In genomic region chr15:103333081-103333615, GRCm38 (mm10) we compare ENCODE assay signal across 10 mouse cellular contexts. TPM values are rescaled to one million over a fixed set of nuclear protein-coding genes. Genes with fewer than 3 reads are reported as not detected.
DNase-seq lines count a peak whose midpoint lies in the region; ATAC-seq and TF ChIP-seq lines count a peak whose summit lies in the region.
"Had no signal": no experiment of that assay in that cellular context is flagged by ENCODE, and none has a peak within 500 bp of the region (broad histone marks: within the 10 kb centered on the region; RNA-seq: fewer than 3 reads in every experiment).

No protein-coding gene starts in this region.

- ATAC-seq in limb, embryonic 15.5 days (ENCODE audit: insufficient number of reproducible peaks, low FRiP score, low TSS enrichment, low read depth): no peak

- 0 out of 2 replicates have a peak overlapping the region, but pooled peaks have one; percentile 4 for H3K4me3 ChIP-seq in liver, adult 2 months (ENCODE audit: insufficient read depth, low read depth, low read length)
- no peak overlapping the region for H3K4me3 ChIP-seq in cortical plate, adult 2 months (ENCODE audit: insufficient read depth, low read length)
- no peak overlapping the region for H3K4me3 ChIP-seq in limb, embryonic 15.5 days
- H3K4me3 ChIP-seq: heart, embryonic 13.5 days had no signal

- H3K27me3 ChIP-seq in liver, adult 2 months (ENCODE audit: control insufficient read depth, insufficient read depth, low read length): no peaks in the 10 kb centered on the region
- 0 out of 2 replicates have a peak, but pooled peaks cover 7% of the 10 kb centered on the region for H3K27me3 ChIP-seq in limb, embryonic 15.5 days

- WGBS in liver, adult 2 months: 79% methylated on average over 5 of the region's 5 CpGs
- WGBS in limb, embryonic 15.5 days: 54% methylated on average over 5 of the region's 5 CpGs

- 0 out of 2 replicates have a peak, but pooled peaks cover 2% of the 10 kb centered on the region for H3K4me1 ChIP-seq in liver, adult 2 months (ENCODE audit: control insufficient read depth, insufficient read depth, low read length)
- H3K4me1 ChIP-seq in cortical plate, adult 2 months (ENCODE audit: control insufficient read depth, insufficient read depth, low read length): peaks cover 4% of the 10 kb centered on the region
- H3K4me1 ChIP-seq in limb, embryonic 15.5 days: peaks cover 27% of the 10 kb centered on the region

- no peak for TF ChIP-seq POLR2A in liver, adult 2 months (IDR thresholded peaks at IDR 0.05; ENCODE audit: extremely low read depth, insufficient read depth, low read length)
- TF ChIP-seq POLR2A in cortical plate, adult 2 months (IDR thresholded peaks at IDR 0.05; ENCODE audit: extremely low read depth, insufficient read depth, low read length): no peak

- H3K27ac ChIP-seq in liver, adult 2 months (replicated peaks; ENCODE audit: insufficient read depth, low read depth, low read length): peak overlapping the region; percentile 53
- H3K27ac ChIP-seq in cortical plate, adult 2 months (ENCODE audit: insufficient read depth, low read length): peak overlapping the region; percentile 37; the same call in 1 of the 2 replicates
- H3K27ac ChIP-seq in limb, embryonic 15.5 days: 0 out of 2 replicates have a peak overlapping the region, but pooled peaks have one; percentile 9
- H3K27ac ChIP-seq: heart, embryonic 13.5 days had no signal

- H3K9me3 ChIP-seq in limb, embryonic 15.5 days: no peaks in the 10 kb centered on the region
- H3K9me3 ChIP-seq: heart, embryonic 13.5 days had no signal

- H3K9ac ChIP-seq in liver, adult 2 months (ENCODE audit: low read depth, low read length): 0 out of 2 replicates have a peak overlapping the region, but pooled peaks have one; percentile 1
- no peak overlapping the region for H3K9ac ChIP-seq in limb, embryonic 15.5 days
- H3K9ac ChIP-seq: heart, embryonic 13.5 days; lung, embryonic 14.5 days had no signal

- no peak overlapping the region for H3K4me2 ChIP-seq in limb, embryonic 15.5 days
- H3K4me2 ChIP-seq: heart, embryonic 13.5 days; lung, embryonic 14.5 days had no signal

- H3K79me2 ChIP-seq in liver, adult 2 months (ENCODE audit: control insufficient read depth, insufficient read depth, low read length): no peaks in the 10 kb centered on the region

- no peak for TF ChIP-seq CTCF in liver, adult 2 months (IDR thresholded peaks at IDR 0.05; ENCODE audit: low read depth, low read length)
- no peak for TF ChIP-seq CTCF in cortical plate, adult 2 months (IDR thresholded peaks at IDR 0.05; ENCODE audit: extremely low read depth, insufficient read depth, low read length)

- intact Hi-C loops in heart, postnatal 25 days (cut with DNase I): no loop called here

- no peaks in the 10 kb centered on the region for H3K36me3 ChIP-seq in liver, adult 2 months (ENCODE audit: control insufficient read depth, insufficient read depth, low read length)
- H3K36me3 ChIP-seq in limb, embryonic 15.5 days: no peaks in the 10 kb centered on the region
- H3K36me3 ChIP-seq: heart, embryonic 13.5 days had no signal

- DNase-seq in liver, adult 2 months (ENCODE audit: extremely low read depth, low read depth, low spot score): peak; percentile 27
- DNase-seq in liver: no peak
- peak; percentile 42 to 43 for DNase-seq in monocyte, adult 2 months (ENCODE audit: low read depth in 1 of 2, low spot score in 2 of 2)
- no peak for DNase-seq in right cerebral cortex, postnatal 14 days
- DNase-seq in heart, postnatal 25 days (ENCODE audit: low spot score): no peak
- DNase-seq: lung, embryonic 14.5 days; thymus, adult 2 months had no signal

RNA-seq across cellular contexts. Expression of gene Zfp385a, which starts 6.7 kb away (rescaled TPM):
- 0.92 and 2.1 TPM in 2 replicates for total RNA-seq in liver, adult 2 months (2014; rRNA removed)
- polyA plus RNA-seq in liver, adult 2 months (2012; rRNA removed): 14.9 and 17.1 TPM in 2 replicates
- 42.3 and 45.2 TPM in 2 replicates for polyA plus RNA-seq in cortical plate, adult 2 months (2012; rRNA removed)
- 17.1 and 19.4 TPM in 2 replicates for polyA plus RNA-seq in limb, embryonic 15.5 days (2015; fragmentation: Nextera tagmentation; extraction: Ambion mirVana)
- 10 to 100 TPM; 12.5 to 13.7 TPM for total RNA-seq in heart, postnatal 25 days (2021)

RNA-seq across cellular contexts. Expression of gene Gpr84, which starts 22.7 kb away (rescaled TPM):
- total RNA-seq in liver, adult 2 months (2014; rRNA removed): 0.07 and 0.09 TPM in 2 replicates
- polyA plus RNA-seq in liver, adult 2 months (2012; rRNA removed): 0.12 and 0.19 TPM in 2 replicates
- 0.98 and 1.2 TPM in 2 replicates for polyA plus RNA-seq in cortical plate, adult 2 months (2012; rRNA removed)
- polyA plus RNA-seq in limb, embryonic 15.5 days (2015; fragmentation: Nextera tagmentation; extraction: Ambion mirVana): 0.20 and 0.36 TPM in 2 replicates
- not detected for total RNA-seq in heart, postnatal 25 days (2021)
- polyA plus RNA-seq: lung, embryonic 14.5 days had no signal

RNA-seq across cellular contexts. Expression of gene Itga5, which starts 33.4 kb away (rescaled TPM):
- total RNA-seq in liver, adult 2 months (2014; rRNA removed): 3.0 and 5.4 TPM in 2 replicates
- 18.0 and 28.1 TPM in 2 replicates for polyA plus RNA-seq in liver, adult 2 months (2012; rRNA removed)
- 2.4 and 3.8 TPM in 2 replicates for polyA plus RNA-seq in cortical plate, adult 2 months (2012; rRNA removed)
- polyA plus RNA-seq in limb, embryonic 15.5 days (2015; fragmentation: Nextera tagmentation; extraction: Ambion mirVana): 62.0 and 64.9 TPM in 2 replicates
- 10 to 100 TPM; 48.1 to 48.2 TPM for total RNA-seq in heart, postnatal 25 days (2021)

Comparison
In these comparisons a context has a peak if more than half of its experiments do, and no peak if none do; other contexts are left out.
1. DNase-seq: peak in liver, adult 2 months (single experiment) and monocyte, adult 2 months (2 of 2); none in liver (single experiment), right cerebral cortex, postnatal 14 days (single experiment) and heart, postnatal 25 days (single experiment).
2. Peak in every context shown above with its lines, with median percentiles within 50 percentile points of each other: H3K27ac ChIP-seq.